In the genomic region with DNA sequence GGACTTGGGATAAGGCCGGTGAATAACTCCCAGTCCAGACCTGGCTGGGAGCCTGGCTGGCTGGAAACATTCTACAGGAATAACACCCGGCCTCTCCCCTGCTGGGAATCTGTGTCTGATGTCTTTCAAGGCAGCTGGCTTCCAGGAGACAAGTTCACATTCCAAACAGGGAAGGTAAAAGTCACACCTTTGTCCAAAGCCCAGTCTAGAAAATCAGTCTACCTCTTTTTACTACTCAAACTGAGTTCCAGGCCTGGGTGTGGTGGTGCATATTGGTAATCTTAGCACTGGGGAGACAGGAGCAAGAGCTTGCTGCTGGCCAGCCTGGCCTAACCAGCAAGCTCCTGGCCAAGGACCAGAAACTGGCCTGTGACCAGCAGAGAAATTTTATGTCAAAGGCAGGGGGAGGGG, we compare ENCODE assay signal across 14 mouse cellular contexts. TPM values are rescaled to one million over a fixed set of nuclear protein-coding genes. Genes with fewer than 3 reads are reported as not detected.
A peak's percentile ranks its signal among the peaks of the same experiment; 100 is the strongest.
DNase-seq lines count a peak whose midpoint lies in the region; ATAC-seq lines count a peak whose summit lies in the region.
"Had no signal": no experiment of that assay in that cellular context is flagged by ENCODE, and none has a peak within 500 bp of the region (broad histone marks: within the 10 kb centered on the region; RNA-seq: fewer than 3 reads in every experiment).

No protein-coding gene starts in this region.

- DNase-seq in heart, adult 9 months (ENCODE audit: low spot score in 2 of 2), result peak; percentile 27 to 64
- peak; percentile 97 for DNase-seq in ZHBTc4 (ENCODE audit: low read depth, low spot score)
- DNase-seq in cerebellum, postnatal 25 days, result peak; percentile 76 to 87
- peak; percentile 50 for DNase-seq in heart, postnatal 4 days
- no peak for DNase-seq in kidney, postnatal 14 days
- no peak for DNase-seq in B cell, adult 2 months

- no peaks in the 10 kb centered on the region for H3K36me3 ChIP-seq in heart, embryonic 11.5 days (ENCODE audit: control insufficient read depth, insufficient read depth, low read length)

- no peaks in the 10 kb centered on the region for H3K9me3 ChIP-seq in heart, embryonic 11.5 days (replicated peaks; ENCODE audit: control insufficient read depth, low read length)

- H3K4me1 ChIP-seq in heart, embryonic 11.5 days (ENCODE audit: control insufficient read depth, insufficient read depth, low read length), result 0 out of 2 replicates have a peak, but pooled peaks cover 3% of the 10 kb centered on the region

- no peak overlapping the region for H3K9ac ChIP-seq in heart, embryonic 11.5 days (ENCODE audit: low read depth, low read length)

- H3K4me2 ChIP-seq in heart, embryonic 11.5 days, result no peak overlapping the region

- H3K27ac ChIP-seq in heart, embryonic 11.5 days (ENCODE audit: low read depth, low read length), result no peak overlapping the region

- ATAC-seq in heart, embryonic 11.5 days (replicated peaks; ENCODE audit: insufficient number of reproducible peaks, low FRiP score, low TSS enrichment), result no peak
- ATAC-seq: intestine, postnatal 0 days had no signal

- no peaks in the 10 kb centered on the region for H3K27me3 ChIP-seq in heart, embryonic 11.5 days (ENCODE audit: control insufficient read depth, insufficient read depth, low read length)

- no peak overlapping the region for H3K4me3 ChIP-seq in heart, embryonic 11.5 days (ENCODE audit: low read depth, low read length)
- H3K4me3 ChIP-seq: erythroblast, embryonic 14.5 days; myocyte had no signal

- 12% methylated on average over 2 of the region's 2 CpGs for WGBS in heart, embryonic 11.5 days (ENCODE audit: insufficient replicate concordance)

RNA-seq across cellular contexts. Expression of gene Fxyd6, which starts 7.9 kb away (rescaled TPM):
- polyA plus RNA-seq in heart, embryonic 11.5 days (2014; fragmentation: Nextera tagmentation; extraction: Ambion mirVana), result 26.7 and 27.7 TPM in 2 replicates
- total RNA-seq in heart, postnatal 4 days (2021), result 10 to 100 TPM; 28.5 to 29.6 TPM
- total RNA-seq: common myeloid progenitor, adult 5-6 weeks had no signal
- polyA plus RNA-seq: erythroblast, embryonic 14.5 days had no signal

RNA-seq across cellular contexts. Expression of gene Fxyd2, which starts 37.4 kb away (rescaled TPM):
- 1.0 and 1.6 TPM in 2 replicates for polyA plus RNA-seq in heart, embryonic 11.5 days (2014; fragmentation: Nextera tagmentation; extraction: Ambion mirVana)
- under 1 TPM in 1 of 2 experiments, not detected in 1; 0.61 TPM for total RNA-seq in heart, postnatal 4 days (2021)
- total RNA-seq: CH12.LX; liver, adult 2 months; megakaryocyte, adult 5-6 weeks had no signal
- polyA plus RNA-seq: erythroblast, embryonic 14.5 days had no signal

RNA-seq across cellular contexts. Expression of gene Tmprss13, which starts 43.2 kb away (rescaled TPM):
- polyA plus RNA-seq in heart, embryonic 11.5 days (2014; fragmentation: Nextera tagmentation; extraction: Ambion mirVana), result 0.15 and 0.31 TPM in 2 replicates
- under 1 TPM; 0.24 to 0.50 TPM for total RNA-seq in heart, postnatal 4 days (2021)
- total RNA-seq: CH12.LX; common myeloid progenitor, adult 5-6 weeks; liver, adult 2 months had no signal
- polyA plus RNA-seq: erythroblast, embryonic 14.5 days; liver, adult 2 months; myocyte had no signal

Comparison
In these comparisons a context has a peak if more than half of its experiments do, and no peak if none do; other contexts are left out.
1. DNase-seq: peak in heart, adult 9 months (2 of 2), ZHBTc4 (single experiment), cerebellum, postnatal 25 days (2 of 2) and heart, postnatal 4 days (single experiment); none in kidney, postnatal 14 days (single experiment) and B cell, adult 2 months (0 of 2).